14 mouse cellular contexts compared by ENCODE assay signal in genomic region chr4:128949470-128950005, GRCm38 (mm10). TPM values are rescaled to one million over a fixed set of nuclear protein-coding genes. Genes with fewer than 3 reads are reported as not detected.
DNase-seq lines count a peak whose midpoint lies in the region; ATAC-seq and TF ChIP-seq lines count a peak whose summit lies in the region.
"Had no signal": no experiment of that assay in that cellular context is flagged by ENCODE, and none has a peak within 500 bp of the region (broad histone marks: within the 10 kb centered on the region; RNA-seq: fewer than 3 reads in every experiment).

No protein-coding gene starts in this region.

- H3K4me2 ChIP-seq in intestine, embryonic 15.5 days (replicated peaks): no peak overlapping the region
- H3K4me2 ChIP-seq in myocyte (ENCODE audit: low read depth): no peak overlapping the region
- H3K4me2 ChIP-seq: limb, embryonic 13.5 days had no signal

- no peak overlapping the region for H3K9ac ChIP-seq in intestine, embryonic 15.5 days
- H3K9ac ChIP-seq: limb, embryonic 13.5 days had no signal

- no peaks in the 10 kb centered on the region for H3K9me3 ChIP-seq in intestine, embryonic 15.5 days
- H3K9me3 ChIP-seq: limb, embryonic 13.5 days had no signal

- peaks cover 13% of the 10 kb centered on the region for H3K4me1 ChIP-seq in intestine, embryonic 15.5 days (replicated peaks)

- no peak overlapping the region for H3K4me3 ChIP-seq in intestine, embryonic 15.5 days (replicated peaks)
- H3K4me3 ChIP-seq in myocyte: no peak overlapping the region
- H3K4me3 ChIP-seq: limb, embryonic 13.5 days had no signal

- no peak overlapping the region for H3K27ac ChIP-seq in intestine, embryonic 15.5 days
- H3K27ac ChIP-seq: limb, embryonic 13.5 days had no signal

- H3K79me2 ChIP-seq in myocyte (ENCODE audit: control insufficient read depth, insufficient read depth): no peaks in the 10 kb centered on the region

- no peaks in the 10 kb centered on the region for H3K36me3 ChIP-seq in intestine, embryonic 15.5 days
- no peaks in the 10 kb centered on the region for H3K36me3 ChIP-seq in myocyte (ENCODE audit: control insufficient read depth, insufficient read depth)
- H3K36me3 ChIP-seq: limb, embryonic 13.5 days had no signal

- DNase-seq in embryo, embryonic 10 days (ENCODE audit: low spot score): peak; percentile 38
- no peak for DNase-seq in embryo, embryonic 10.5 days (ENCODE audit: low spot score)
- peak; percentile 26 for DNase-seq in right cerebral cortex, adult 18-20 months
- no peak for DNase-seq in right cerebral cortex, postnatal 36 days (ENCODE audit: low spot score in 2 of 2)
- no peak for DNase-seq in cerebellum, adult 9-10 months
- no peak for DNase-seq in adrenal gland, postnatal 36 days
- DNase-seq: B cell, adult 2 months; cerebellum, adult 11 months; gastrocnemius, postnatal 14 days; heart, postnatal 36 days had no signal

- H3K27me3 ChIP-seq in intestine, embryonic 15.5 days (replicated peaks): no peaks in the 10 kb centered on the region
- H3K27me3 ChIP-seq in myocyte (ENCODE audit: control insufficient read depth, insufficient read depth, insufficient read length): no peaks in the 10 kb centered on the region
- H3K27me3 ChIP-seq: limb, embryonic 13.5 days had no signal

- peak; percentile 79 for ATAC-seq in intestine, embryonic 15.5 days
- ATAC-seq: midbrain, embryonic 16.5 days had no signal

- 36% methylated on average over 15 of the region's 15 CpGs for WGBS in intestine, embryonic 15.5 days

- no peak for TF ChIP-seq POLR2A in myocyte (IDR thresholded peaks at IDR 0.05; ENCODE audit: insufficient read length, low read depth)

- no peak overlapping the region for H3ac ChIP-seq in myocyte (ENCODE audit: control insufficient read depth, insufficient read length)

TF ChIP-seq in myocyte, 11 proteins besides CTCF, POLR2A, EP300 and RAD21:
- TF ChIP-seq REST (IDR thresholded peaks at IDR 0.05; ENCODE audit: insufficient read depth, insufficient read length) (no peak), POLR2AphosphoS2 (IDR thresholded peaks at IDR 0.05; ENCODE audit: insufficient read length, low read depth) (peak; percentile 47)

RNA-seq across cellular contexts. Expression of gene Azin2, which starts 12.7 kb away (rescaled TPM):
- 12.9 and 13.3 TPM in 2 replicates for polyA plus RNA-seq in intestine, embryonic 15.5 days (2015; fragmentation: Nextera tagmentation; extraction: Ambion mirVana)
- 17.4 TPM for polyA plus RNA-seq in myocyte (2012; fragmentation: generic; extraction: Trizol)
- 10 to 100 TPM; 51.6 to 70.4 TPM for total RNA-seq in adrenal gland, postnatal 36 days (2021)

RNA-seq across cellular contexts. Expression of gene Ak2, which starts 42.2 kb away (rescaled TPM):
- 297 and 298 TPM in 2 replicates for polyA plus RNA-seq in intestine, embryonic 15.5 days (2015; fragmentation: Nextera tagmentation; extraction: Ambion mirVana)
- 83.0 TPM for polyA plus RNA-seq in myocyte (2012; fragmentation: generic; extraction: Trizol)
- total RNA-seq in adrenal gland, postnatal 36 days (2021): 100 to 1,000 TPM; 131 to 134 TPM

Comparison
In these comparisons a context has a peak if more than half of its experiments do, and no peak if none do; other contexts are left out.
1. DNase-seq: peak in embryo, embryonic 10 days (single experiment) and right cerebral cortex, adult 18-20 months (single experiment); none in embryo, embryonic 10.5 days (single experiment), right cerebral cortex, postnatal 36 days (0 of 2), cerebellum, adult 9-10 months (single experiment) and adrenal gland, postnatal 36 days (0 of 2).